19 mouse cellular contexts compared by ENCODE assay signal in genomic region chr9:65231284-65231683, GRCm38 (mm10). TPM values are rescaled to one million over a fixed set of nuclear protein-coding genes. Genes with fewer than 3 reads are reported as not detected.
DNase-seq lines count a peak whose midpoint lies in the region; ATAC-seq and TF ChIP-seq lines count a peak whose summit lies in the region.
"Had no signal": no experiment of that assay in that cellular context is flagged by ENCODE, and none has a peak within 500 bp of the region (broad histone marks: within the 10 kb centered on the region; RNA-seq: fewer than 3 reads in every experiment).

No protein-coding gene starts in this region.

- no peak overlapping the region for H3K4me2 ChIP-seq in midbrain, postnatal 0 days (ENCODE audit: low read depth, low read length, poor library complexity, severe bottlenecking)
- no peak overlapping the region for H3K4me2 ChIP-seq in hindbrain, embryonic 11.5 days (replicated peaks; ENCODE audit: low read depth, low read length)
- H3K4me2 ChIP-seq in midbrain, embryonic 16.5 days (ENCODE audit: low read length) = no peak overlapping the region
- H3K4me2 ChIP-seq in lung, postnatal 0 days (replicated peaks; ENCODE audit: low read depth, low read length) = no peak overlapping the region
- H3K4me2 ChIP-seq: lung, embryonic 14.5 days had no signal

- no peaks in the 10 kb centered on the region for H3K9me3 ChIP-seq in midbrain, embryonic 10.5 days (replicated peaks)
- no peaks in the 10 kb centered on the region for H3K9me3 ChIP-seq in midbrain, postnatal 0 days (ENCODE audit: low read length)
- H3K9me3 ChIP-seq in hindbrain, embryonic 11.5 days (ENCODE audit: control insufficient read depth, low read length) = no peaks in the 10 kb centered on the region
- H3K9me3 ChIP-seq in midbrain, embryonic 16.5 days (replicated peaks; ENCODE audit: control insufficient read depth, low read length, poor library complexity, severe bottlenecking) = no peaks in the 10 kb centered on the region
- no peaks in the 10 kb centered on the region for H3K9me3 ChIP-seq in lung, postnatal 0 days (ENCODE audit: low read length)

- no peak for TF ChIP-seq EP300 in lung, postnatal 0 days (IDR thresholded peaks at IDR 0.05)

- TF ChIP-seq CTCF in midbrain, postnatal 0 days (IDR thresholded peaks at IDR 0.05) = no peak
- TF ChIP-seq CTCF in lung, postnatal 0 days (IDR thresholded peaks at IDR 0.05) = no peak

- H3K27ac ChIP-seq in midbrain, embryonic 10.5 days (replicated peaks) = peak overlapping the region; percentile 33; the same call in 1 of the 2 replicates
- no peak overlapping the region for H3K27ac ChIP-seq in midbrain, postnatal 0 days (ENCODE audit: low read depth, low read length)
- peak overlapping the region; percentile 24; the same call in 1 of the 2 replicates for H3K27ac ChIP-seq in hindbrain, embryonic 11.5 days (ENCODE audit: low read depth, low read length)
- H3K27ac ChIP-seq in midbrain, embryonic 16.5 days (ENCODE audit: low read length) = no peak overlapping the region
- no peak overlapping the region for H3K27ac ChIP-seq in lung, postnatal 0 days (ENCODE audit: low read length)

- H3K27me3 ChIP-seq in midbrain, embryonic 10.5 days (ENCODE audit: low read depth, poor library complexity, severe bottlenecking) = no peaks in the 10 kb centered on the region
- no peaks in the 10 kb centered on the region for H3K27me3 ChIP-seq in midbrain, postnatal 0 days (ENCODE audit: insufficient read depth, low read length)
- no peaks in the 10 kb centered on the region for H3K27me3 ChIP-seq in hindbrain, embryonic 11.5 days (ENCODE audit: control insufficient read depth, insufficient read depth, low read length)
- no peaks in the 10 kb centered on the region for H3K27me3 ChIP-seq in midbrain, embryonic 16.5 days (ENCODE audit: control insufficient read depth, insufficient read depth, low read depth, low read length)
- no peaks in the 10 kb centered on the region for H3K27me3 ChIP-seq in lung, postnatal 0 days (replicated peaks; ENCODE audit: insufficient read depth, low read length)
- H3K27me3 ChIP-seq: CH12.LX had no signal

- WGBS in midbrain, embryonic 10.5 days = 77% methylated on average over 8 of the region's 8 CpGs
- 56% methylated on average over 8 of the region's 8 CpGs for WGBS in midbrain, postnatal 0 days
- WGBS in hindbrain, embryonic 11.5 days = 63% methylated on average over 8 of the region's 8 CpGs
- 57% methylated on average over 7 of the region's 8 CpGs for WGBS in midbrain, embryonic 16.5 days
- WGBS in lung, postnatal 0 days = 74% methylated on average over 8 of the region's 8 CpGs

- DNase-seq in embryo, embryonic 11 days = peak; percentile 23
- no peak for DNase-seq in embryo, embryonic 9.5 days (ENCODE audit: extremely low spot score)
- DNase-seq in midbrain, embryonic 10.5 days (ENCODE audit: low spot score) = peak; percentile 23
- no peak for DNase-seq in midbrain, postnatal 0 days (ENCODE audit: low spot score)
- peak; percentile 43 for DNase-seq in hindbrain, embryonic 11.5 days (ENCODE audit: low spot score)
- no peak for DNase-seq in lung, adult 18-20 months
- DNase-seq in lung, postnatal 0 days (ENCODE audit: low spot score) = no peak
- DNase-seq: adrenal gland, postnatal 25 days; cerebellum, adult 9-11 months; heart, postnatal 4 days; kidney, adult 11 months; kidney, postnatal 10 days; layer of hippocampus, adult 9-11 months; lung, embryonic 14.5 days; right cerebral cortex, adult 18-20 months; spleen, adult 18-20 months had no signal

- peaks cover 12% of the 10 kb centered on the region for H3K36me3 ChIP-seq in midbrain, embryonic 10.5 days
- peaks cover 30% of the 10 kb centered on the region for H3K36me3 ChIP-seq in midbrain, postnatal 0 days (ENCODE audit: insufficient read depth, low read length)
- H3K36me3 ChIP-seq in hindbrain, embryonic 11.5 days (ENCODE audit: control insufficient read depth, insufficient read depth, low read length) = no peaks in the 10 kb centered on the region
- H3K36me3 ChIP-seq in midbrain, embryonic 16.5 days (ENCODE audit: control insufficient read depth, insufficient read depth, low read length) = peaks cover 14% of the 10 kb centered on the region; the same call in 1 of the 2 replicates
- H3K36me3 ChIP-seq in lung, postnatal 0 days (ENCODE audit: insufficient read depth, low read length) = no peaks in the 10 kb centered on the region

- no peak for ATAC-seq in midbrain, postnatal 0 days (ENCODE audit: low FRiP score)
- no peak; the same call in 1 of the 2 replicates for ATAC-seq in hindbrain, embryonic 11.5 days (ENCODE audit: low FRiP score)
- ATAC-seq in midbrain, embryonic 16.5 days = peak; percentile 28; the same call in 1 of the 2 replicates
- ATAC-seq in lung, postnatal 0 days = no peak

- no peak overlapping the region for H3K9ac ChIP-seq in midbrain, postnatal 0 days (replicated peaks; ENCODE audit: low read length, poor library complexity, severe bottlenecking)
- no peak overlapping the region for H3K9ac ChIP-seq in hindbrain, embryonic 11.5 days (ENCODE audit: low read depth, low read length)
- H3K9ac ChIP-seq in midbrain, embryonic 16.5 days (ENCODE audit: low read depth, low read length) = no peak overlapping the region
- H3K9ac ChIP-seq in lung, postnatal 0 days (replicated peaks; ENCODE audit: low read depth) = no peak overlapping the region
- H3K9ac ChIP-seq: lung, embryonic 14.5 days had no signal

- H3K4me3 ChIP-seq in midbrain, embryonic 10.5 days = no peak overlapping the region
- no peak overlapping the region for H3K4me3 ChIP-seq in midbrain, postnatal 0 days (ENCODE audit: low read depth, low read length)
- no peak overlapping the region for H3K4me3 ChIP-seq in hindbrain, embryonic 11.5 days (ENCODE audit: low read depth, low read length)
- no peak overlapping the region for H3K4me3 ChIP-seq in midbrain, embryonic 16.5 days (ENCODE audit: low read depth, low read length)
- H3K4me3 ChIP-seq in lung, postnatal 0 days (ENCODE audit: low read depth, low read length) = no peak overlapping the region

- H3K4me1 ChIP-seq in midbrain, embryonic 10.5 days = peaks cover 5% of the 10 kb centered on the region; the same call in 1 of the 2 replicates
- H3K4me1 ChIP-seq in midbrain, postnatal 0 days (ENCODE audit: insufficient read depth, low read length) = no peaks in the 10 kb centered on the region
- no peaks in the 10 kb centered on the region for H3K4me1 ChIP-seq in hindbrain, embryonic 11.5 days (replicated peaks; ENCODE audit: control insufficient read depth, insufficient read depth, low read length)
- H3K4me1 ChIP-seq in midbrain, embryonic 16.5 days (ENCODE audit: control insufficient read depth, insufficient read depth, low read length) = no peaks in the 10 kb centered on the region
- no peaks in the 10 kb centered on the region for H3K4me1 ChIP-seq in lung, postnatal 0 days (ENCODE audit: insufficient read depth, low read depth, low read length)

RNA-seq across cellular contexts. Expression of gene Cilp, which starts 33.7 kb away (rescaled TPM):
- 0.04 and 0.17 TPM in 2 replicates for polyA plus RNA-seq in midbrain, embryonic 10.5 days (2016; fragmentation: Nextera tagmentation; extraction: Ambion mirVana)
- total RNA-seq in midbrain, postnatal 0 days (2014; rRNA removed) = 0.09 and 0.60 TPM in 2 replicates
- 0.15 TPM in 2 replicates for polyA plus RNA-seq in midbrain, postnatal 0 days (2015; fragmentation: Nextera tagmentation; extraction: Ambion mirVana)
- 0.25 and 0.31 TPM in 2 replicates for polyA plus RNA-seq in hindbrain, embryonic 11.5 days (2014; fragmentation: Nextera tagmentation; extraction: Ambion mirVana)
- 0.20 and 0.29 TPM in 2 replicates for polyA plus RNA-seq in midbrain, embryonic 16.5 days (2015; fragmentation: Nextera tagmentation; extraction: Ambion mirVana)
- 0.08 and 0.13 TPM in 2 replicates for polyA plus RNA-seq in lung, postnatal 0 days (2015; fragmentation: Nextera tagmentation; extraction: Ambion mirVana)
- total RNA-seq: CH12.LX; left cerebral cortex, postnatal 14 days had no signal
- polyA plus RNA-seq: lung, embryonic 14.5 days had no signal

RNA-seq across cellular contexts. Expression of gene Parp16, which starts 36.1 kb away (rescaled TPM):
- 7.2 and 7.9 TPM in 2 replicates for polyA plus RNA-seq in midbrain, embryonic 10.5 days (2016; fragmentation: Nextera tagmentation; extraction: Ambion mirVana)
- total RNA-seq in midbrain, postnatal 0 days (2014; rRNA removed) = 7.5 and 8.0 TPM in 2 replicates
- polyA plus RNA-seq in midbrain, postnatal 0 days (2015; fragmentation: Nextera tagmentation; extraction: Ambion mirVana) = 7.0 and 7.7 TPM in 2 replicates
- 4.0 and 6.5 TPM in 2 replicates for polyA plus RNA-seq in hindbrain, embryonic 11.5 days (2014; fragmentation: Nextera tagmentation; extraction: Ambion mirVana)
- 8.5 and 9.0 TPM in 2 replicates for polyA plus RNA-seq in midbrain, embryonic 16.5 days (2015; fragmentation: Nextera tagmentation; extraction: Ambion mirVana)
- polyA plus RNA-seq in lung, postnatal 0 days (2015; fragmentation: Nextera tagmentation; extraction: Ambion mirVana) = 5.3 and 5.4 TPM in 2 replicates

Comparison
In these comparisons a context has a peak if more than half of its experiments do, and no peak if none do; other contexts are left out.
1. DNase-seq: peak in embryo, embryonic 11 days (single experiment), midbrain, embryonic 10.5 days (single experiment) and hindbrain, embryonic 11.5 days (single experiment); none in embryo, embryonic 9.5 days (single experiment), midbrain, postnatal 0 days (single experiment), lung, adult 18-20 months (0 of 2) and lung, postnatal 0 days (single experiment).
2. H3K27ac ChIP-seq: peak in midbrain, embryonic 10.5 days (single experiment) and hindbrain, embryonic 11.5 days (single experiment); none in midbrain, postnatal 0 days (single experiment), midbrain, embryonic 16.5 days (single experiment) and lung, postnatal 0 days (single experiment).